Mouse (Mus musculus): ENCODE measurements around the gene Lin7b. TPM values are rescaled to one million over a fixed set of nuclear protein-coding genes. Genes with fewer than 3 reads are reported as not detected.

The Lin7b gene
- polyA plus RNA-seq, 1 experiment from 2014 or later: 7.9 TPM

GRCm38 (mm10) chr7:45374620-45375019 lies 4.2 kb upstream of the Lin7b start:
- Histone ChIP-seq H3K9me3 (no peaks in the 10 kb centered on the region), H3K27me3 (peaks cover 5% of the 10 kb centered on the region), H3K4me3 (replicated peaks) (no peak overlapping the region), H3K4me2 (replicated peaks) (no peak overlapping the region), H3K27ac (no peak overlapping the region), H3K9ac (replicated peaks) (no peak overlapping the region), H3K4me1 (replicated peaks) (peaks cover 14% of the 10 kb centered on the region), H3K36me3 (peaks cover 74% of the 10 kb centered on the region)
- ATAC-seq: no peak
- 93% methylated on average over 8 of the region's 8 CpGs for WGBS

DNA sequence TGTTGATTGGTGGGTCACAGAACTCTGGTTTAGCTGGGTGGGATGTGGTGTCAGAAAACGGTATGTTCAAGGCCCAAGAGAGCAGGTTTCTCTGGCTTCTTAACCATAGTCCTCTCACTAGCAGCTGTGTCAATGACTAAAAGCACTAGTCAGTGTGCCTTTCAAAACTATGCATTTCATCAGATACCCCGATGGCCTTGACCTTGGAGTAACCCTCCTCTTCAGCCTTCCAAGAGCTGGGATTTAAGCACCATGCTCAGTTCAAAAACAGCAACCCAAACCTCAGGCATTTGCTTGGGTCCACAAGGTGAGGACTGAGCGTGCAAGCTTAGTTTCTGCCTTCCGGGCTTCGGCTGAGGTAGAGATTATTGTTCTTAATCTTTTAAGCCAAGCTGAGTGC lies 2.0 kb upstream of the Lin7b start:
- H3K4me2 ChIP-seq (replicated peaks): no peak overlapping the region
- peaks cover 18% of the 10 kb centered on the region for H3K27me3 ChIP-seq
- H3K9ac ChIP-seq (replicated peaks): no peak overlapping the region
- H3K4me1 ChIP-seq (replicated peaks): peaks cover 29% of the 10 kb centered on the region
- H3K27ac ChIP-seq: no peak overlapping the region
- no peak overlapping the region for H3K4me3 ChIP-seq (replicated peaks)
- 88% methylated on average over 5 of the region's 5 CpGs for WGBS
- H3K36me3 ChIP-seq: peaks cover 52% of the 10 kb centered on the region
- no peak for ATAC-seq
- no peaks in the 10 kb centered on the region for H3K9me3 ChIP-seq

- Histone ChIP-seq H3K4me1 (replicated peaks) (peaks cover 40% of the 10 kb centered on the region), H3K27me3 (peaks cover 18% of the 10 kb centered on the region), H3K27ac (no peak overlapping the region), H3K9me3 (no peaks in the 10 kb centered on the region), H3K4me3 (replicated peaks) (peak overlapping the region; percentile 48), H3K4me2 (replicated peaks) (peak overlapping the region; percentile 88), H3K9ac (replicated peaks) (peak overlapping the region; percentile 75), H3K36me3 (peaks cover 29% of the 10 kb centered on the region)
- peak; percentile 1; the same call in 1 of the 2 replicates for ATAC-seq
- 8% methylated on average over 50 of the region's 52 CpGs for WGBS
Observed at GRCm38 (mm10) chr7:45369836-45370474, 428 bp downstream of the Lin7b start.

- H3K27ac ChIP-seq: no peak overlapping the region
- H3K4me3 ChIP-seq (replicated peaks): peak overlapping the region; percentile 48; the same call in 1 of the 2 replicates
- H3K4me2 ChIP-seq (replicated peaks): peak overlapping the region; percentile 88
- 76% methylated on average over 16 of the region's 16 CpGs for WGBS
- H3K4me1 ChIP-seq (replicated peaks): peaks cover 45% of the 10 kb centered on the region
- no peaks in the 10 kb centered on the region for H3K9me3 ChIP-seq
- peaks cover 19% of the 10 kb centered on the region for H3K27me3 ChIP-seq
- H3K9ac ChIP-seq (replicated peaks): no peak overlapping the region
- no peak for ATAC-seq
- H3K36me3 ChIP-seq: peaks cover 23% of the 10 kb centered on the region
Observed at GRCm38 (mm10) chr7:45369022-45369745, 1.2 kb downstream of the Lin7b start.

- peak overlapping the region; percentile 69 for H3K4me2 ChIP-seq (replicated peaks)
- 83% methylated on average over 15 of the region's 15 CpGs for WGBS
- H3K9me3 ChIP-seq: no peaks in the 10 kb centered on the region
- H3K27me3 ChIP-seq: peaks cover 29% of the 10 kb centered on the region
- peak overlapping the region; percentile 85 for H3K4me3 ChIP-seq (replicated peaks)
- peaks cover 51% of the 10 kb centered on the region for H3K4me1 ChIP-seq (replicated peaks)
- no peak for ATAC-seq
- peak overlapping the region; percentile 71 for H3K9ac ChIP-seq (replicated peaks)
- peaks cover 13% of the 10 kb centered on the region for H3K36me3 ChIP-seq
- H3K27ac ChIP-seq: peak overlapping the region; percentile 82; the same call in 1 of the 2 replicates
Observed at GRCm38 (mm10) chr7:45368178-45368577, 2.2 kb downstream of the Lin7b start.

- WGBS: 1% methylated on average over 68 of the region's 70 CpGs
- H3K4me2 ChIP-seq (replicated peaks): peak overlapping the region; percentile 84
- H3K27me3 ChIP-seq: peaks cover 38% of the 10 kb centered on the region
- H3K9ac ChIP-seq (replicated peaks): peak overlapping the region; percentile 88
- H3K27ac ChIP-seq: peak overlapping the region; percentile 82
- no peaks in the 10 kb centered on the region for H3K9me3 ChIP-seq
- peaks cover 60% of the 10 kb centered on the region for H3K4me1 ChIP-seq (replicated peaks)
- peaks cover 4% of the 10 kb centered on the region; the same call in 1 of the 2 replicates for H3K36me3 ChIP-seq
- ATAC-seq: peak; percentile 84
- H3K4me3 ChIP-seq (replicated peaks): peak overlapping the region; percentile 85
Observed at GRCm38 (mm10) chr7:45367020-45367880, 3.1 kb downstream of the Lin7b start.

DNA sequence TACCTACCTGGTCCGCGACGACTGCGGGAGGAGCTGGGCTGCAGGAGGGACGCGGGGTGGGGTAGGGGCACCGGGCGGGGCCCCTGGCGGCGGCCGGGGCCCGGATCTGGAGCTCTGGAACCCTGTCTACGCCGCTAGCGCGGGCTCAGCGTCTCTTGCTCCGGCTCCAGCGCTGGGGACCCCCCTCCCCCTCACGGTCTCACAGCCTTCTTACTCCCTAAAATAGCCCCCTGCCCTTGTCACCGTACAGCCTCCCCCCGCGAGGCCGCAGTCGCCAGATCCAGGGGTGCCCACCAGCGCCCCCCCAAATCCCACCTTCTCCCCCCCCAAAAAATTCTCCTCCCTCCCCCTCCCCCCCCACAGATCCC lies 3.7 kb downstream of the Lin7b start, which contains the start of gene Ppfia3:
Ppfia3 (minus strand) TSS at position 368 of the 368 bp plus-strand sequence.
- H3K4me1 ChIP-seq (replicated peaks): peaks cover 66% of the 10 kb centered on the region
- no peaks in the 10 kb centered on the region for H3K9me3 ChIP-seq
- H3K4me2 ChIP-seq (replicated peaks): peak within 1 kb of the TSS; percentile 84
- no peaks in the 10 kb centered on the region for H3K36me3 ChIP-seq
- WGBS: under 1% methylated on average over 21 of the region's 26 CpGs
- peak within 1 kb of the TSS; percentile 85 for H3K4me3 ChIP-seq (replicated peaks)
- peak; percentile 44 for ATAC-seq
- H3K9ac ChIP-seq (replicated peaks): peak within 1 kb of the TSS; percentile 88
- H3K27me3 ChIP-seq: peaks cover 39% of the 10 kb centered on the region
- peak within 1 kb of the TSS; percentile 82 for H3K27ac ChIP-seq

DNA sequence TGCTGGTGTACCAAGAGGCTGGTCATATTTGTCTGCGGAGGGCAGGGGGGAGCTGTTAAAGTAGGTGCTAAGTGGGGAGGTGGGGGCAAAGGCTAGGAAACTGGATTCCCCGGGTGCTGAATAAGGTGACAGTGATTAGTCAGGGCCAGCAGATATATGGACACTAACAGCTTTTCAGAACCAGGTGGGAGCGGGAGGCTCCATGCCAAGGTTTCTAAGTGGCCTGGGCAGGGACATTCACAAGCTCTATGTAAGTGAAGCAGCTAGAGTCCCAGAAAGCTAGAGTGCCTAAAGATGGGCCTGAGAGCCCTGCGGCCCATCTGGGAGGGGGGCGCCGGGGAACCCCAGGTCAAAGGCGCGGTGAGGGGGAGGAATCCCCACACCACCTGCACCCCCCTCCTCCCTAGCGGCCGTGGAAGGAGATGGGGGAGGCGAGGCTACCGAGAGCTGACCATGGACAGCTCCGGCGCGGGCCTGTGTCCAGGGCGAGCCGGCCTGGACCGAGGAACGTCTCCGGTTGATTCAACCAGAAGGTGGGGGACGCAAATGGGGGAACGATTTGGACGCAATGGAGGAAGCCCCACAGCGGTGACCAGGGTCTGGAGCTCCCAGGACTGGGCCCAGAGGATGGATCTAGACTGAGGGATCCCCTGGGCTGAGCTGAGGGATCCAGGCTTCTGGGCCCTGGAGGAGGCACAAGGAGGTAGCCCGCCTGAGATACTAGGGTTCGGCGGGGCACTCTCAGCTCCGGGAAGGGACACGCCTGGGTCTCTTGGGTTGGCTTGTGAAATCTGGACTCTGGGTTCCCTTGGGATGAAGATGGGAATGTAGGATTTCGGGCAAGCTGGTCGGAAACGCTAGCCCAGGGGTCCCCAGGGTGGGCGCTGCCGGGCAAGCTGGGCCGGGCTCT lies 4.4 kb downstream of the Lin7b start:
- Histone ChIP-seq H3K4me3 (replicated peaks) (peak overlapping the region; percentile 85), H3K27me3 (peaks cover 39% of the 10 kb centered on the region), H3K4me1 (replicated peaks) (peaks cover 72% of the 10 kb centered on the region), H3K4me2 (replicated peaks) (peak overlapping the region; percentile 84), H3K9me3 (no peaks in the 10 kb centered on the region), H3K27ac (peak overlapping the region; percentile 70), H3K9ac (replicated peaks) (peak overlapping the region; percentile 88), H3K36me3 (no peaks in the 10 kb centered on the region)
- 3% methylated on average over 35 of the region's 35 CpGs for WGBS
- peak; percentile 7 for ATAC-seq

DNA sequence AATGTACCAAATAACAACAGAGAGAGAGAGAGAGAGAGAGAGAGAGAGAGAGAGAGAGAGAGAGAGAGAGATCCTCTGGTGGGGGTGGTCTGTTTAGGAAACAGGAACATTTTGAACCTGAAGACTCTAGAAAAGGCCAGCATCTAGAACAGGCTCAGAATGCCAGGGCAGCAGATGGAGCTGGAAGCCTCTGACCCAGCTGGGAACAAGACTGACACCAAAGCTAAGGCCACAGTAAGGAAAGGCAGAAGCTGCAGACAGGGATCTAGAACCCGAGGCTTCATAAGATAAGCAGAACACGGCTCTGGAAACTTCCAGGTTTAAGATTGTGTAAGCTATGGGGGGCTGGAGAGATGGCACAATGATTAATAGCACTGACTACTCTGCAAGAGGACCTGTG lies 6.4 kb downstream of the Lin7b start:
- Histone ChIP-seq H3K4me3 (replicated peaks) (no peak overlapping the region), H3K36me3 (peaks cover 4% of the 10 kb centered on the region), H3K9ac (replicated peaks) (no peak overlapping the region), H3K9me3 (no peaks in the 10 kb centered on the region), H3K4me2 (replicated peaks) (no peak overlapping the region), H3K27me3 (peaks cover 30% of the 10 kb centered on the region), H3K27ac (no peak overlapping the region), H3K4me1 (replicated peaks) (peaks cover 54% of the 10 kb centered on the region)
- ATAC-seq: no peak
- 93% methylated on average over 2 of the region's 2 CpGs for WGBS

- Histone ChIP-seq H3K9ac (replicated peaks) (no peak overlapping the region), H3K27me3 (peaks cover 24% of the 10 kb centered on the region), H3K9me3 (no peaks in the 10 kb centered on the region), H3K4me3 (replicated peaks) (0 out of 2 replicates have a peak overlapping the region, but pooled peaks have one; percentile 5), H3K4me2 (replicated peaks) (peak overlapping the region; percentile 86; the same call in 1 of the 2 replicates), H3K36me3 (peaks cover 13% of the 10 kb centered on the region), H3K4me1 (replicated peaks) (peaks cover 46% of the 10 kb centered on the region), H3K27ac (no peak overlapping the region)
- ATAC-seq: no peak
- WGBS: 8% methylated on average over 13 of the region's 13 CpGs
Observed at GRCm38 (mm10) chr7:45362801-45363200, 7.6 kb downstream of the Lin7b start.
